Mouse (Mus musculus): ENCODE measurements around the gene Cpsf4l.

The Cpsf4l gene

GRCm38 (mm10) chr11:113733631-113734364 is 24.0 kb upstream of the Cpsf4l start:
- DNase-seq: no peak

DNA sequence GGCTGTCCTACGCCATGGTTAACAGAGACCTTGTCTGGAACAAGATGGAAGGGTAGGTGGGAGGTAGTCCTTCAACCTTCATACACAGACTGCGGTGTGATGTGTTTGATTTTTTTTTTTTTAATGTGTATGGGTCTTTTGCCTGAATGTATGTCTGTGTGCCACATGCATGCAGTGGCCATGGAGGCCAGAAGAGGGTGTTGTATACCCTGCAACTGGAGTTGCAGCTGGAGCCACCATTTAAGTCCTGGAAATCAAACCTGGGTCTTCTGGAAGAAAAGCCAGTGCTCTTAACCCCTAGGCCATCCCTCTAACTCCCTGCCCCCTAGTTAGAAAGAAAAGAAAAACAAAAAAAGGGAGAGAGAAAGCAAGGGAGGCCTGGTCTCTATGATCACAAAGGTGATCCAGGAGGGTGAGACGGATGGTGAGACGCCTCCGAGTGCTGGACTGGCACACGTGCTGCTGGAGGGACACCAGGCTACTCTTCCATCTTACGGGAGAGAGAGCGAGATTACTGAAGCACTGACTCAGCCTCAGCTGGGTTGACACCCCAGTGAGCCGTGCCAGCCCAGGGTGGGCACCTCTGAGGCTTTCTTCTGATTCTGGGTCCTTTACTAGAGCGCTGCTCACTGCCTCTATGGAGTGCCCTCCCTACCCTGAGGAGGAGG is 22.3 kb upstream of the Cpsf4l start:
- DNase-seq: no peak

- DNase-seq: no peak
Measured at GRCm38 (mm10) chr11:113730879-113731278, 21.1 kb upstream of the Cpsf4l start.

- DNase-seq: no peak
Measured at GRCm38 (mm10) chr11:113729917-113730316, 20.1 kb upstream of the Cpsf4l start.

GRCm38 (mm10) chr11:113729239-113729638 is 19.4 kb upstream of the Cpsf4l start:
- DNase-seq: no peak

GRCm38 (mm10) chr11:113727992-113728391 is 18.2 kb upstream of the Cpsf4l start:
- DNase-seq: no peak

DNA sequence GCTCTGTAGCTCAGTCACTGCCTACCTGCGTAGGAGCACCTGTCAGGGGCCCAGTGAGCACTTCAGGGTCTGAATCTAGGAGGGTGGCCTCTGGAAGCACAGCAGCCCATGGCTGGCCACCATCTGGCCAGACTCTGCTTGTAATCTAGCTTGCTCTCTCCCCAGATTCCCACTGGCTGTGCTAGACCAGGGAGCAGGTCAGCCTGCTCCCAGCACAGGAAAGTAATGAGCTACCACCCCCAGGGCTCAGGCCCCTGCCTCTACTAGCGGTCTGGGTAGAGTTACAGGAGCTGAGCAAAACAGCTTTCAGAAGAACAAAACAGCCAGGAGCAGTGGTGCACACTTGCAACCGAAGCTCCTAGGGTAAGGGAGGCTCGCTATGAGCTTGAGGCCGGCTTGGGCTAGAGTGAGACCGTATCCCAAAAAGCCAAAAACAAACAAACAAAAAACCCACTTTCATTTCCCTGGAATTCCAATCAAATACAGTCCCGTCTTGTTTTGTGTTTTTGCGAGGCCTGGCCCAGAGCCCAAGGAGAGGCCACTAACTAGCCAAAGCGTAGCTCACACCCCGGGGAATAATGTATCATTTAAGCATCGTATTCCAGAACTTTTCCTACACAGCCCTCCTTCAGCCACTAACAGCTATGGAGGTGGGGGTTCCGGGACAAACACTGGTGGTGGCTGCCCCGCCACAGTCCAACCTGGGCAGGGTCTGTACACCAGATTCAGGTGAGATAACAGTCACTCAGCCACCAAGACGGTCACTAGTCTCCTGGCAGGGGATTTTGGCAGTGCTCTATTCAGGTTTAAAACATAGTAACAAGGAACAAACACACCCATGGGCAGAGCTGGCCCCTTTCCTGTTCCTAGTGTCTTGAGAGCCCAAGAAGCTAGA is 17.4 kb upstream of the Cpsf4l start:
- DNase-seq: no peak

GRCm38 (mm10) chr11:113725235-113726048 is 15.6 kb upstream of the Cpsf4l start:
- peak; percentile 37 for DNase-seq

DNA sequence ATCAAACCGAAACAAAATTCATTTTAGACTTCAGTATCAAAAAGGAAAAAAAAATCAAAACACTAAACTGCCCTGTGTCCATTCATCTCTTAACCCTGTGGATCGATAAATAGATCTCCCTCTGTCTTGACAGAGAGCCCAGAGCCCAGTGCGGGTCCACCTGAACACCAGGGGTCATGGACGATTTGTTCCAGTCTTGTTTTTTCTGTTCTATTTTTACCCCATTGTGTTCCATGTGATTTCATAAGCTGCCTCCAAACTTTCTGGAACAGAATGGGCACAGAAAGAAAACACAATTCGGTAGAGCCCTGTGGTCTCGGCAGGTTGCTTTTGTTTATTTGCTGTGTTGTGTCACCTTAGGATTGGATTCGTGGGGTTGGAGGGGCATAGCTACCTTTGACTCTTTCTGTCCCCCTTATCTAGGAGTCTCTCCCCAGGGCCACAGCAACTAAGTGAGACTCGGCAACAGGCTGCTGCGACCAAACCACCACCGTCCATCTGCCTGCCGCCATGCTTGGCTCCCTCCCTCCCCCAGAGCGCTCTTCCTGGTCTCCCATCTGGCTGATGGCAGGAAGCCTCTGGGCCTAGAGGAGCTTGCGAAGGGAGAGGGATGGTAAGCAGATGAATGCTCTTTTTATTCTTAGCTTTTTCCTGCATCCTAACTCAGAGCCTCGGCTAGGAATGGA is 12.7 kb upstream of the Cpsf4l start:
- peak; percentile 59 for DNase-seq

GRCm38 (mm10) chr11:113717767-113718424 is 8.1 kb upstream of the Cpsf4l start:
- no peak for DNase-seq

DNA sequence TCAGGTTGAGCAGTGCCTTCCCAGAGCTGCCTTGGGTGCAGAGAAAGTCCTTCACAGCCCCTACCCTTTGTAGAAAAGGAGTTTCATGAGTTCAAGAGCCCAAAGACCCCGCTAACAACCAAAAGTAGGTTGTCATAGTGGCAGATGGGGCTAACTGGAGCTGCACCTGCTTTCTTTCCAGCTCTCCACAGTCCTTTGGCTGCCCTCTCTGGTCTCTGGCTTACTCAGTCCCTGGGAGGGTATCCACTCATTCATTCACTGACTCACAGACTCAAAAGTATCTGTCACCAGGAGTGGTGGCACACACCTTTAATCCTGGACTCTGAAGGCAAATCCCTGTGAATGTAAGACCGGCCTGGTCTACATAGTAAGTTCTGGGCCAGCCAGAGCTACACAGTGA is 6.3 kb upstream of the Cpsf4l start:
- no peak for DNase-seq

- no peak for DNase-seq
Measured at GRCm38 (mm10) chr11:113715078-113715674, 5.4 kb upstream of the Cpsf4l start.

- no peak for DNase-seq
Measured at GRCm38 (mm10) chr11:113711061-113711460, 1.2 kb upstream of the Cpsf4l start.

- no peak for DNase-seq
Measured at GRCm38 (mm10) chr11:113710257-113710777, 500 bp upstream of the Cpsf4l start.

DNA sequence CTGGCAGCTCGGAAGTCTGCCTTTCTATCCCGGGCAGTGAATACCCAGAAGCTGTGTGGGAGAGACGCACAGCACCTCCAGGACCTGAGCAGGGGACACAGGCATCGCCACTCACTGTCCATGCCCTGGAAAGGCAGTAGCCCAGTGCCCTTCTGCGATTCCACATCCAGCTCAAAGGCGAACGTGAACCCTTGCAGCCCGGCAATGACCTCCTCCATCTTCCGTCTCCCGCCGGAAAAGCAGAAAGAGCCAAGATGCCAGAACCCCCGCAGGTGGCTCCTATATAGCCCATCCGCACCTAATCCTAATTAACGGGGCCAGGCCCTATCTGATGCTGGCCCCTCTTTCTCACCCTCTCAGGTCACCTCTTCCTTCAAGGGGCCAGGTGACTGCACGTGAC is 545 bp downstream of the Cpsf4l start:
- no peak for DNase-seq

- DNase-seq: no peak
Measured at GRCm38 (mm10) chr11:113708629-113709213, 1.1 kb downstream of the Cpsf4l start.

DNA sequence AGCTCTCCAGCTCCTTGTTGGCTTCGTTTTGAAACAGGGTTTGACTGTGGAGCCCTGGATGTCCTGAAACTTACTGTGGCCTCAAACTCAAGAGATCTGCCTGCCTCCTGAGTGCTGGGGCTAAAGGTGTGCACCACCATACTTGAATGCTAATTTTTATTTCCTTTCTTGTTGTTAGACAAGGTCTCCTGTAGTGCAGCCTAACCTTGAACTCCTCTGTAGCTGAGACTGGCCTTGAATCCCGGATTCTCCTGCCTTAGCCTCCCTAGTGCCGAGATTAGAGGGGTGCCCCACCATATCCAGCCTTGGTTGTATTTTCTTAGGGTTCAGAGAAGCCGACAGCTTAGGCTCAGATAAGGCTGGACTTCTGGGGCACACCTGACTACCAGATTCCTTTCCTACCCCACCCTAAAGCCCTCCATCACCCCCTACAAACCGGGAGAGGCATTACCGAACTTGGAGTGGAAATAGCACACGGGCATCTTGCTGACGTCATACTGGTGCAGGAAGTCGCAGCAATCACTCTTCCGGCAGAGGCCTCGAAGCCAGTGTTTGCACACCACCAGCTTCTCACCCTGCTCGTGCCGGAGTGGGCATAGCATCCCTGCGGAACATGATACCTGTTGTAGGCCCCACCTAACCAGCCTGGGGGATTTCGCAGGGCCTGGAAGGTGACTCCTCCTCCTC is 3.7 kb downstream of the Cpsf4l start:
- no peak for DNase-seq

GRCm38 (mm10) chr11:113703758-113704157 is 6.1 kb downstream of the Cpsf4l start:
- DNase-seq: peak; percentile 73

- DNase-seq: no peak
Measured at GRCm38 (mm10) chr11:113699643-113700042, 10.2 kb downstream of the Cpsf4l start.

Data from layer of hippocampus, adult 9-11 months (tissue).